Mouse (Mus musculus): ENCODE measurements at regions not wholly inside any gene's neighbourhood (a gene's known extent, or its start where the extent isn't known, plus 50 kb on each side); places are given as distances from the start of the nearest gene placed in this dataset.
"Not testable (repeated sequence)": the region's sequence is repeated elsewhere in the genome, so short reads cannot be mapped to it uniquely, and the experiment has no call there.

DNA sequence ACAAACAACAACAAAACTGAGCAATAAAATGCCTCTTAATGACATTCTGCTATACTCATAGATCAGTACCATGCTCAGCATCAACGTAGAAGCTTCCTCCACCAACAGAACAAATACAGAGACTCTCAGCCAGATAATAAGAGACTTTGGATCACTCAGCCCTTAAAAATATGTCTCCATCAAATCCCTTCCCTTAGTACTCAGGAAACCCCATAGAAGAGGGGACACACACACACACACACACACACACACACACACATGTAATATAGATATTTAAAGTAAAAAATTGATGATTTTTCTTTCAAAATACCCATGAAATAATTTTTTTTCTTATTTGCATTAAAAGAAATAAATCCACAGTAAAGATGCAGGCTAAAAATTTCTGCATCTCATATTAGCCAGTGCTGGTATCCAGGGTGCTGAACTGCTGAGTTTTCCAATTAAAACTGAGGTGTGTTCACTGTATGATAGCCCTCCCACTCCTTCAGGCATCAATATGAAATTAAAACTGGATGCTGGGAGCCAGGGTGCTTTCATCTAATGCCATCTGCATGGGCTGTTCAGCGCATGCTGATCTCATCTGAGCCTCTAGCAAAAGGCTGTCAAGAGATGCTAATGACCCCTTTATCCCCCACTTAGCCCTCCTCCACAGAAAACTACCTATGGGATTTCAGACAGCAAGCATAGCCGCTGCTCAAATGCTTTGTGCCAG lies 321.0 kb downstream of the Tm4sf1 start:
- no peak for DNase-seq (ENCODE audit: extremely low spot score)

GRCm38 (mm10) chr3:56966008-56966407 lies 335.8 kb downstream of the Tm4sf1 start:
- DNase-seq (ENCODE audit: extremely low spot score), result no peak

DNA sequence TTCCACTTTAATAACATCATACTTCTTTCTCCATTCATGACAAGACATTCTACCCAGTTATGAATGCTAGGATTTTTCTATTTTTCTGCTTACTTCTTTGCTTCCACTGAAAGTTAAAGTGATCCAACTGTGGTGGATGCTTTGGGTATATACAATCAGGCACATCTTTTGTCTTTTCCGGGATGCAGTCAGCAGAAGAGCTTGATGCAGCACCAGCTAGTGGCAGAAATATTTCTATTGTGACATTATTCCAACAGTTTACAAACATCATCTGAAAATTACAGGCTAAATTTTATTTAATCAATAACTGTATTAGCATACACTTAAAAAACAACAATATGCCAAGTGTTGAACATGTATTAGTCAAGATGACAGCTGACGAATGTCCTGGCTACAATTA lies 336.3 kb downstream of the Tm4sf1 start:
- no peak for DNase-seq (ENCODE audit: extremely low spot score)

- no peak for DNase-seq (ENCODE audit: extremely low spot score)
Observed at GRCm38 (mm10) chr3:56964156-56964555, 337.6 kb downstream of the Tm4sf1 start.

GRCm38 (mm10) chr3:56963251-56963650 lies 338.5 kb downstream of the Tm4sf1 start:
- no peak for DNase-seq (ENCODE audit: extremely low spot score)

DNA sequence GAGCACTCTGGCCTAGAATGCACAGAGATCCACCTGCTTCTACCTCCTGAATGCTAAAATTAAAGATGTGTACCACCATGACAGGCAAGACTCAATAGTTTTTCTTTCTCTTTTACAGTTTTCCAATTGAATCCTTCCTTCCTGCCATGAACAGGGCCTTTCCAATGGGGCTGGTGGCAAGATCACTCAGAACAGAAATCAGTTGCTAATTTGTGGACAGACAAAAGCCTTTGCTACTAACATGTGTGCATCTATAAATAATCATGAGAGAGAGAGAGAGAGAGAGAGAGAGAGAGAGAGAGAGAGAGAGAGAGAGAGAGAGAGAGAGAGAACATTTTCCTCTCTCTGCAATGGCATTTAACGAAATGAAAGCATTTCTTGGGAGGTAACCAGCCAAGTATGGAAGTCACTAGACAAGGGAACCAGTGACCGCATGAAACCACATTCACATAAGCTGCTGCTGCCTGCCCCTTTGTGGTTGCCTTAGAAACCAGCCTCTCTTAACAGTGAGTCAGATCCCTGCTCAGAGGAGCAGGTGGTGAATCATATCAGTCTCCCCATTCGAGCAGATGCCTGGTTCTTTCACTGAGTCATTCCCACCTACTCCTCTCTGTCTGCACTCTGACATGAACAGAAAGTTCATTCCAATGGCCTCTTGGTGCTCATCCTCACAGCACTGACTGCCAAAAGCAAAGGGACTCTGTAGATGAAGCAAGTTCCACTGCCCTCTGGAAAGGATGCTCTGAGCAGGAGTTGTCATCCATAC lies 339.4 kb downstream of the Tm4sf1 start:
- no peak for DNase-seq (ENCODE audit: extremely low spot score)

DNA sequence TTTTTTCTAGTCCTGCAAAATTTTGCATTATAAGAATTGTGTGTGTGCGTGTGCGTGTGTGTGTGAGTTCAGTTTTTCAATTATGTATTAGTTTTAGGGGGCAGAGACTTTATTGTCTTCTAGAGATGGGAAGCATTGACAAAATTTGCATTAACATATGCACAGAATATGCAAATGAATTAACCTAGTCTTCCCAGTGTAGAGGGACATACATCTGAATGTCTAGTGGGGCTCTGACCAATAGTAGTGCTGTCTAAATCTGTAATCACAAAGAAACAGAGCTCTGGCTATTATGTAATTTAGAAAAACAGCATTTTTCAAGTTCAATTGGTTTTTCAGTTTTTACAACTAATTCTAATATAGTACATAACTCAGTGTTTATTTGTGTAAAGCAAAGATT lies 344.8 kb downstream of the Tm4sf1 start:
- no peak for DNase-seq (ENCODE audit: extremely low spot score)

DNA sequence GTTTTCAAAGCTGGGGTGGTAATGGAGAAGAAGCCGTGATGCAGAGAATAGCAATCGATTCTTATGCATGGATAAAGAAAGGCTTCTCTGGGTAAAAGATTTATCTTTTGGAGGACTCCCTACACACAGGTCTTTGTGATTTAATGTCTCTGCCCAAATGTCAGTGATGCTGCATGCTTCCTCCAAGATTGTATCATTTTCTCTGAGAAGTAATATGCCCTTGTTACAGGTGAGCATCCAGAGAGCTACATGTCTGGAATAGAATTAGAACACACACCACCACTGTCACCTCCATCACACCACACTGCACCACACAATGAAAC lies 346.0 kb downstream of the Tm4sf1 start:
- no peak for DNase-seq (ENCODE audit: extremely low spot score)

GRCm38 (mm10) chr3:56955098-56955798 lies 346.5 kb downstream of the Tm4sf1 start:
- DNase-seq (ENCODE audit: extremely low spot score), result no peak

DNA sequence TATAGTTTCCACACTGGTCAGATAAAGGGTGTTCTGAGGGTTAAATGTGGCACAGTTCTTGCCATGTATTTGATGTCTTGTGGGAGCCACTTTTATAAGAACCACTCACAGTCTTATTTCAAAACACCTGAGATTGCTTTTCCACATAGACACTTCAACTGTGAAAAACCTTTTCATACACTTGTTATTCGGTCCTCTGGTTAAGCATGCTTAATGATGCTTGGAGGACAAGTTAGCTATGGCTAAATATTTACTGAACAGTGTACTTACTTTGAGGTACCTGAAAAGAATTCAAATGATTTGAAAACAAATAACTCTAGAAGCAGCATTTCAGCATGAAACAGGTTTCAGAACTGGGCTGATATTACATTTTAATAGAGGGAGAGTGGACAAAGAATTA lies 359.2 kb downstream of the Tm4sf1 start:
- not testable (repeated sequence) for DNase-seq (ENCODE audit: extremely low spot score)

- not testable (repeated sequence) for DNase-seq (ENCODE audit: extremely low spot score)
Observed at GRCm38 (mm10) chr3:56928940-56929339, 372.8 kb downstream of the Tm4sf1 start.

- no peak for DNase-seq (ENCODE audit: extremely low spot score)
Observed at GRCm38 (mm10) chr3:56898491-56898890, 403.3 kb downstream of the Tm4sf1 start.

DNA sequence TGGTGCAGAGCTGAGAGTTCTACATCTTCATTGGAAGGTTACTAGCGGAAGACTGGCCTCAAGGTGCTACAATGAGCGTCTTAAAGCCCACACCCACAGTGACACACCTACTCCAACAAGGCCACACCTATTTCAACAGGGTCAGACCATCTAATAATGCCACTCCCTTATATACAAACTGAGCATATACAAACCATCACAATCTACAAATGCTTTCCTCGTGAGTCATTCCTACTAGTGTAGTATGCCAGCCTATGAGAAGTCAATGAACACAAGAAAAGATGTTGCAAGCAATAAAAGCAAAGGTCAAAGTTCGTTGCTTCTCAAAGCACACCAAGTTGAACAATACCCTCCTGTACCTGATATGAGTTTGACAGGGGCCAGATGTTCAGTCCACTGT lies 424.7 kb downstream of the Tm4sf1 start:
- no peak for DNase-seq (ENCODE audit: extremely low spot score)

DNA sequence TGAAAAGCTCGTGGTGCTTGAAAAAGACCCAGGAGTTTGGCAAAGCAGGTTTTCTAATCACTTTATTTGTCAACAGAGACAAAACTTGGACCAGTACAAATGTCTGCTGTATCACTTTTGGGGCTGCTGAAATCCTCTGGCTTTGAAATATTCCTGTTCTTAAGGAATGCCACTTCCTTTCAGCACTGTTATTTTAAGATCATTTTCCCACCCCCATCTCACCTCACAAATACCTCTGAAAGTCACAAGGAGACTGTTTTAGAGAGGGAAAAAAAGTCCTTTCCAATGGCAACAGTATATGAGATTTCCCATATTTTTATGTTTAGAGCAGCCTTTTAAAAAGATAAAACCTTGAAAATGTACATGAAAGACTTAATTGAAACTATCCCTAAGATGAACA lies 438.2 kb downstream of the Tm4sf1 start:
- DNase-seq (ENCODE audit: extremely low spot score), result no peak

GRCm38 (mm10) chr3:56859841-56860240 lies 441.9 kb downstream of the Tm4sf1 start:
- DNase-seq (ENCODE audit: extremely low spot score), result no peak

DNA sequence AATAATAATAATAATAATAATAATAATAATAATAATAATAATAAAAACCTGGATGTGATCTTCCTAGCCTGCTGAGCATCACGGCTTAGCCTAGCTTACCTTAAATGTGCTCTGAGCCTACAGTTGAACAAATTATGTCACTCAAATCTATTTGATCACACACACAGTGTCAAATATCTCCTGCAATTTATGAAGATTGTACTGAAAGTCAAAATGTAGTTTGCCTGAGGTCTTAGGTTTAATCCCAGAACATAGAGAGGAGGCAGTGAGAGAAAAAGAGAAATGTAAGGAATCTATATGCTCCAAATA lies 456.4 kb downstream of the Tm4sf1 start:
- no peak for DNase-seq (ENCODE audit: extremely low spot score)

DNA sequence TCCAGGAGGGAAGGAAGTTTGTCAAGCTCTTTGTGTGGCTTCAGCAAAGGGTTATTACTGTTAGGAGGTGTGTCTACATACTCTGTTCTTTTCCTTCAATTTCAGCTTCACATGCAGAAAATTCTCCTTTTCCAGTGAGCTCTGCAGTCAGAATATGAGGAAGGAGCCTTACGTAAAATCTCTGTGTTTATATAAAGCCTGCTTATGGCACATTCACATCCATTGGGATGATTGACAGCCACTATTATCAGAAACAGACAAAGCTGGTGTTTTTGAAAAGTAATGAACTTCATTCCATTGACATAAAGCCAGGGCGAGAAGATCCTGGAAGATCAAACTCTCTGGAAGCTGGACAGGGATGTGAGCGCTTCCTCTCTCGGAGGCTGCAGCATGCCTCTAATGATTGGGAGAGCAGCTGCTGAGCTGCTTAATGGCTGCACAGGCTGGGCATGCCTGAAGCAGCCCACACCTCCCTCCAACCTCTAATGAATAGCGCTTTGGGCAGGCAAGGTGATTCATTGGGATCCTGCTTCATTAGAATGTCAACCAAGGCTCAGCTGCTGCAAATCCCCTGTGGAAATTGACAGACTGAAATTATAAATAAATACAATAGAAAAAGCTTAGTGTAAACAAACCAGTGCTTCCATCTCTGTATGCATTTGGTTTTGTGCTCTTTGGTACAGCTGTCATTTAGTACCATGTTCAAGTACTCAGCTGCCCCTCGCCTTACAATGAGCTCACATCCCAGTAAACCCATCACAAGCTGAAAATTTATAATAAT lies 456.9 kb downstream of the Tm4sf1 start:
- no peak for DNase-seq (ENCODE audit: extremely low spot score)

DNA sequence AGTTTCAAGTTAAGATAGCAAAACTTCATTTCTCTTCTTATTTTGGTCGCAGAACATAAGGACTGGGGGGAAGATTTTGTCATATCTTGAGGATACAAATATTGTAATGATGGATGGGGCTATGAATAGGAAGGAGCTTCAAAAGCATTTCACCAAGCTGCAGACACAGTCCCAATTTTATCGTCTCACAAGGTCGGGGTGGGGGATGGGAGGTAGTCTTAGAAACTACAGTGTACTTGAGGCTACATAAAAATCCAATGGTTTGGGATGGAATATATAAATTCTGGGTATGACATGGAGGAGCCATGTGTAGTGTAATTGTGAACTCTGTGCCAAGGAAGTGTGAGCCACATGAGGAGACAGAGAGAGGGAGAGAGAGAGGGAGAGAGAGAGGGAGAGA lies 464.6 kb downstream of the Tm4sf1 start:
- DNase-seq (ENCODE audit: extremely low spot score), result no peak

- no peak for DNase-seq (ENCODE audit: extremely low spot score)
Observed at GRCm38 (mm10) chr3:56830315-56831097, 471.3 kb downstream of the Tm4sf1 start.

GRCm38 (mm10) chr3:56824157-56824556 lies 477.6 kb downstream of the Tm4sf1 start:
- no peak for DNase-seq (ENCODE audit: extremely low spot score)

GRCm38 (mm10) chr3:56810548-56811071 lies 491.2 kb downstream of the Tm4sf1 start:
- DNase-seq (ENCODE audit: extremely low spot score), result no peak
